Mouse (Mus musculus): ENCODE measurements at regions not wholly inside any gene's neighbourhood (a gene's known extent, or its start where the extent isn't known, plus 50 kb on each side); places are given as distances from the start of the nearest gene placed in this dataset.

GRCm38 (mm10) chr13:110832442-110832841 lies 422.4 kb upstream of the Actbl2 start:
- no peaks in the 10 kb centered on the region for H3K27me3 ChIP-seq (ENCODE audit: control insufficient read depth in 1 of 2, insufficient read depth in 2 of 2, low read length in 2 of 2)
- no peak overlapping the region for H3K27ac ChIP-seq (ENCODE audit: control insufficient read depth, low read depth, low read length)
- no peaks in the 10 kb centered on the region for H3K4me1 ChIP-seq (ENCODE audit: control insufficient read depth in 1 of 2, insufficient read depth in 2 of 2, low read length in 2 of 2)
- TF ChIP-seq USF1 (IDR thresholded peaks at IDR 0.05; ENCODE audit: low read depth, low read length), result no peak
- no peak for TF ChIP-seq CHD2 (IDR thresholded peaks at IDR 0.05; ENCODE audit: low read length)
- no peak for TF ChIP-seq RCOR1 (IDR thresholded peaks at IDR 0.05; ENCODE audit: low read depth, low read length)
- no peak for TF ChIP-seq ZKSCAN1 (IDR thresholded peaks at IDR 0.05; ENCODE audit: low read depth, low read length)
- no peak for TF ChIP-seq POLR2AphosphoS5 (IDR thresholded peaks at IDR 0.05; ENCODE audit: borderline replicate concordance, low read depth, low read length)
- no peak for TF ChIP-seq JUND (IDR thresholded peaks at IDR 0.05; ENCODE audit: low read depth, low read length)
- TF ChIP-seq RAD21 (IDR thresholded peaks at IDR 0.05; ENCODE audit: low read depth, low read length), result no peak
- TF ChIP-seq TBP (IDR thresholded peaks at IDR 0.05; ENCODE audit: low read depth, low read length), result no peak
- TF ChIP-seq POLR2AphosphoS2 (IDR thresholded peaks at IDR 0.05; ENCODE audit: low read length), result no peak
- TF ChIP-seq TAL1 (IDR thresholded peaks at IDR 0.05; ENCODE audit: low read length), result no peak
- no peak for TF ChIP-seq USF2 (IDR thresholded peaks at IDR 0.05; ENCODE audit: borderline replicate concordance in 1 of 2, insufficient read depth in 1 of 2, low read depth in 1 of 2, low read length in 2 of 2)
- no peak for TF ChIP-seq MAFK (IDR thresholded peaks at IDR 0.05; ENCODE audit: borderline replicate concordance, low read depth, low read length)
- TF ChIP-seq SIN3A (IDR thresholded peaks at IDR 0.05; ENCODE audit: low read length), result no peak
- no peaks in the 10 kb centered on the region for H3K9me3 ChIP-seq (replicated peaks; ENCODE audit: insufficient read depth, low read length)
- H3K79me2 ChIP-seq (ENCODE audit: control insufficient read depth, insufficient read depth, low read length, poor library complexity), result no peaks in the 10 kb centered on the region
- H3K36me3 ChIP-seq (ENCODE audit: control insufficient read depth in 1 of 2, insufficient read depth in 2 of 2, low read length in 2 of 2), result no peaks in the 10 kb centered on the region
- DNase-seq (ENCODE audit: low read depth, low spot score), result no peak
- no peak overlapping the region for H3K9ac ChIP-seq (ENCODE audit: control insufficient read depth, low read depth, low read length, poor library complexity, severe bottlenecking)
- H3K4me3 ChIP-seq (ENCODE audit: control insufficient read depth in 1 of 2, insufficient read depth in 1 of 2, low read depth in 2 of 2, low read length in 2 of 2), result no peak overlapping the region

- no peaks in the 10 kb centered on the region for H3K9me3 ChIP-seq (replicated peaks; ENCODE audit: insufficient read depth, low read length)
- no peak overlapping the region for H3K4me3 ChIP-seq (ENCODE audit: control insufficient read depth in 1 of 2, insufficient read depth in 1 of 2, low read depth in 2 of 2, low read length in 2 of 2)
- TF ChIP-seq ZC3H11A (IDR thresholded peaks at IDR 0.05; ENCODE audit: low read depth, low read length) (no peak), NELFE (IDR thresholded peaks at IDR 0.05; ENCODE audit: low read depth, low read length) (no peak), POLR2AphosphoS5 (IDR thresholded peaks at IDR 0.05; ENCODE audit: borderline replicate concordance, low read depth, low read length) (no peak), MYB (IDR thresholded peaks at IDR 0.05; ENCODE audit: low read depth, low read length) (no peak), NRF1 (IDR thresholded peaks at IDR 0.05; ENCODE audit: insufficient read depth, low read depth, low read length, poor library complexity, severe bottlenecking) (no peak), MAFK (IDR thresholded peaks at IDR 0.05; ENCODE audit: borderline replicate concordance, low read depth, low read length) (no peak), CHD2 (IDR thresholded peaks at IDR 0.05; ENCODE audit: low read length) (no peak)
- H3K27ac ChIP-seq (ENCODE audit: control insufficient read depth, low read depth, low read length), result no peak overlapping the region
- no peak for DNase-seq (ENCODE audit: low read depth, low spot score)
- no peaks in the 10 kb centered on the region for H3K4me1 ChIP-seq (ENCODE audit: control insufficient read depth in 1 of 2, insufficient read depth in 2 of 2, low read length in 2 of 2)
- H3K9ac ChIP-seq (ENCODE audit: control insufficient read depth, low read depth, low read length, poor library complexity, severe bottlenecking), result no peak overlapping the region
- no peaks in the 10 kb centered on the region for H3K36me3 ChIP-seq (ENCODE audit: control insufficient read depth in 1 of 2, insufficient read depth in 2 of 2, low read length in 2 of 2)
- no peaks in the 10 kb centered on the region for H3K27me3 ChIP-seq (ENCODE audit: control insufficient read depth in 1 of 2, insufficient read depth in 2 of 2, low read length in 2 of 2)
- H3K79me2 ChIP-seq (ENCODE audit: control insufficient read depth, insufficient read depth, low read length, poor library complexity), result no peaks in the 10 kb centered on the region
These were observed 417.9 kb upstream of the Actbl2 start for GRCm38 (mm10) chr13:110836936-110837335.
